7 mouse cellular contexts compared by ENCODE assay signal in genomic region chr2:30708762-30709385, GRCm38 (mm10).
DNase-seq lines count a peak whose midpoint lies in the region; ATAC-seq and TF ChIP-seq lines count a peak whose summit lies in the region.

No protein-coding gene starts in this region.

- peak overlapping the region; percentile 77 for H3K4me2 ChIP-seq in forebrain, embryonic 13.5 days
- no peak overlapping the region for H3K4me2 ChIP-seq in limb, embryonic 12.5 days
- H3K4me2 ChIP-seq in stomach, postnatal 0 days (replicated peaks; ENCODE audit: low read depth): no peak overlapping the region

- H3K36me3 ChIP-seq in forebrain, embryonic 13.5 days (ENCODE audit: poor library complexity, severe bottlenecking): no peaks in the 10 kb centered on the region
- no peaks in the 10 kb centered on the region for H3K36me3 ChIP-seq in limb, embryonic 12.5 days
- no peaks in the 10 kb centered on the region for H3K36me3 ChIP-seq in stomach, postnatal 0 days (ENCODE audit: control insufficient read depth, insufficient read depth, low read length)

- H3K4me1 ChIP-seq in lung, adult 2 months (ENCODE audit: control insufficient read depth, insufficient read depth, low read length): peaks cover 12% of the 10 kb centered on the region
- peaks cover 74% of the 10 kb centered on the region for H3K4me1 ChIP-seq in forebrain, embryonic 13.5 days
- H3K4me1 ChIP-seq in limb, embryonic 12.5 days (replicated peaks): peaks cover 68% of the 10 kb centered on the region
- peaks cover 17% of the 10 kb centered on the region for H3K4me1 ChIP-seq in stomach, postnatal 0 days (replicated peaks; ENCODE audit: control insufficient read depth, insufficient read depth)

- TF ChIP-seq CTCF in lung, adult 2 months (IDR thresholded peaks at IDR 0.05; ENCODE audit: insufficient read depth, low read length): no peak
- TF ChIP-seq CTCF in stomach, postnatal 0 days (IDR thresholded peaks at IDR 0.05; ENCODE audit: low read depth): no peak

- peak overlapping the region; percentile 77 for H3K9ac ChIP-seq in forebrain, embryonic 13.5 days
- peak overlapping the region; percentile 77; the same call in 1 of the 2 replicates for H3K9ac ChIP-seq in limb, embryonic 12.5 days (replicated peaks)
- no peak overlapping the region for H3K9ac ChIP-seq in stomach, postnatal 0 days (ENCODE audit: low read length)

- no peak for ATAC-seq in forebrain, embryonic 13.5 days
- ATAC-seq in limb, embryonic 12.5 days (ENCODE audit: insufficient number of reproducible peaks, insufficient read depth, low FRiP score, low TSS enrichment, low read depth): no peak
- ATAC-seq in stomach, postnatal 0 days (ENCODE audit: low FRiP score, low TSS enrichment): no peak

- no peaks in the 10 kb centered on the region; the same call in 1 of the 2 replicates for H3K9me3 ChIP-seq in forebrain, embryonic 13.5 days (replicated peaks)
- H3K9me3 ChIP-seq in limb, embryonic 12.5 days: peaks cover 6% of the 10 kb centered on the region; the same call in 1 of the 2 replicates
- H3K9me3 ChIP-seq in stomach, postnatal 0 days (ENCODE audit: control insufficient read depth, low read length): no peaks in the 10 kb centered on the region

- 81% methylated on average over 4 of the region's 4 CpGs for WGBS in lung, adult 2 months
- 65% methylated on average over 4 of the region's 4 CpGs for WGBS in forebrain, embryonic 13.5 days
- WGBS in limb, embryonic 12.5 days: 63% methylated on average over 4 of the region's 4 CpGs
- WGBS in stomach, postnatal 0 days: 76% methylated on average over 4 of the region's 4 CpGs

- peak; percentile 20 for DNase-seq in lung, postnatal 10 days
- no peak for DNase-seq in lung, adult 2 months
- no peak for DNase-seq in stomach, postnatal 0 days (ENCODE audit: low spot score)
- DNase-seq in ovary, postnatal 10 days (ENCODE audit: low spot score): no peak
- no peak for DNase-seq in urinary bladder, postnatal 10 days (ENCODE audit: low spot score)

- TF ChIP-seq EP300 in stomach, postnatal 0 days (optimal IDR thresholded peaks at IDR 0.05): no peak

- H3K27me3 ChIP-seq in forebrain, embryonic 13.5 days: no peaks in the 10 kb centered on the region
- no peaks in the 10 kb centered on the region for H3K27me3 ChIP-seq in limb, embryonic 12.5 days
- H3K27me3 ChIP-seq in stomach, postnatal 0 days (ENCODE audit: control insufficient read depth, insufficient read depth, low read length): no peaks in the 10 kb centered on the region

- H3K4me3 ChIP-seq in lung, adult 2 months (replicated peaks; ENCODE audit: extremely low read depth, low read depth, low read length): no peak overlapping the region
- no peak overlapping the region for H3K4me3 ChIP-seq in forebrain, embryonic 13.5 days
- no peak overlapping the region for H3K4me3 ChIP-seq in limb, embryonic 12.5 days (replicated peaks)
- no peak overlapping the region for H3K4me3 ChIP-seq in stomach, postnatal 0 days (ENCODE audit: low read depth, low read length)

- TF ChIP-seq POLR2A in lung, adult 2 months (IDR thresholded peaks at IDR 0.05; ENCODE audit: borderline replicate concordance, extremely low read depth, low read depth, low read length): no peak

- peak overlapping the region; percentile 99 for H3K27ac ChIP-seq in forebrain, embryonic 13.5 days
- peak overlapping the region; percentile 100 for H3K27ac ChIP-seq in limb, embryonic 12.5 days
- H3K27ac ChIP-seq in stomach, postnatal 0 days (replicated peaks): peak overlapping the region; percentile 100
